Mouse (Mus musculus) cortical plate, adult 2 months (tissue): ENCODE results near the gene Zfp738.

ENCODE experiments used
- CTCF ChIP-seq: fragments of 200-500 bp; IDR thresholded peaks from 2 replicates; pipeline ENCODE4 v1.5.1; 2011; ENCODE audit warnings: mild to moderate bottlenecking, control low read depth, low read length; ENCODE audit not compliant: insufficient read depth; ENCODE audit errors: extremely low read depth
- POLR2A ChIP-seq: fragments of 200-500 bp; IDR thresholded peaks from 2 replicates; pipeline ENCODE4 v1.6.1; 2011; ENCODE audit warnings: mild to moderate bottlenecking, low read length, control low read depth; ENCODE audit not compliant: insufficient read depth; ENCODE audit errors: extremely low read depth

DNA sequence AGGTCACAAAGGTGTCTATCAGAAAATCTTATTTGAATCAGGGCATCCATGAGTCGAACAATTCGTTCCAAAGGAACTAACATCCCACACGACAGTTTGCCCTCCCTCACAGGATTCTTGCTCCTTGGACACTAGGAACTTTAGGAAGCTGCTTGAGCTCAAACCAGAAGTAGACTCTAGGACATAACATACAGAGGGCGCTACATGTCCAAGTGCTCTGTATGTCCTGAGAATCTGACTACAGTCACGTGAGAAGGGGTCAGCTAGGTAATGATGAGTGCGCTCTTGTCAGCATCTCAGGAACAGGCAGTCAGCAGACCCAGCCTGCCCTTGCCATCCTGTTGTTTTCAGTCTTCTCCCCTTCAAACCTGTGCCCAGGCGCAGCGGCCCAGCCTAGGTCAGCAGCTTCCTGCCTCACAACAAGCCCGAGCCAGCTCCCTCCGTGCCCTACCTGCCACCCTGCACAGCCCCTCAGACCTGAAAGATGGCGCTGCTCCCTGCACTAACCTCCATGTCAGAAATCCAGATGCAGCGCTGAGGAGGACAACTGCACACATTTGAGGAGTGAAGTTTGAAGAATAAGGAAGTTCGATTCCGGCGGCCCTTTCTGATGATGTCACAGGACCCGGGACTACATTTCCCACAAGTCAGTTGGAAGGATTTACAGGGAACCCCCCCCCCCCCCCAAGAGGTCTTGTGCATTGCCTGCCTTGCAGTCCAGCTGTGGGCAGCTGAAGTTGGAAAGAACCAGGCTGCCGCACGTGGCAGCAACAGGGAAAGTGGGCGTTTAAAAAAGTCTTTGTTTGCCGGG lies 77.6 kb downstream of the Zfp738 start, which contains the start of gene Zfp729b:
- TF ChIP-seq CTCF, result no peak
- TF ChIP-seq POLR2A, result 0 out of 2 replicates have a peak, but pooled peaks have one; percentile 12
